Mouse (Mus musculus): ENCODE measurements around the gene Gbgt1. TPM values are rescaled to one million over a fixed set of nuclear protein-coding genes. Genes with fewer than 3 reads are reported as not detected.
"Not testable (repeated sequence)": the region's sequence is repeated elsewhere in the genome, so short reads cannot be mapped to it uniquely, and the experiment has no call there.

Gbgt1 gene
- polyA plus RNA-seq, 1 experiment from 2014 or later = 0.56 TPM

- H3K4me2 ChIP-seq; H3K9me3 ChIP-seq; H3K27ac ChIP-seq; H3K4me3 ChIP-seq; H3K27me3 ChIP-seq; H3K9ac ChIP-seq; ATAC-seq (ENCODE audit: insufficient number of reproducible peaks, low FRiP score, low TSS enrichment, low read depth): not testable (repeated sequence)
- peaks cover 11% of the 10 kb centered on the region for H3K4me1 ChIP-seq
- WGBS = 94% methylated on average over 8 of the region's 8 CpGs
- peaks cover 39% of the 10 kb centered on the region for H3K36me3 ChIP-seq
Observed at GRCm38 (mm10) chr2:28472011-28472410, 24.7 kb upstream of the Gbgt1 start.

- H3K27me3 ChIP-seq; H3K4me3 ChIP-seq; H3K4me2 ChIP-seq; H3K36me3 ChIP-seq; H3K4me1 ChIP-seq; H3K27ac ChIP-seq; H3K9me3 ChIP-seq; ATAC-seq (ENCODE audit: insufficient number of reproducible peaks, low FRiP score, low TSS enrichment, low read depth); H3K9ac ChIP-seq: not testable (repeated sequence)
- 91% methylated on average over 5 of the region's 5 CpGs for WGBS
Observed at GRCm38 (mm10) chr2:28477993-28478392, 18.7 kb upstream of the Gbgt1 start.

GRCm38 (mm10) chr2:28479208-28480204 lies 17.2 kb upstream of the Gbgt1 start:
- Histone ChIP-seq H3K27ac (no peak overlapping the region), H3K4me1 (0 out of 2 replicates have a peak, but pooled peaks cover 6% of the 10 kb centered on the region), H3K27me3 (no peaks in the 10 kb centered on the region), H3K9ac (no peak overlapping the region), H3K36me3 (no peaks in the 10 kb centered on the region), H3K9me3 (no peaks in the 10 kb centered on the region), H3K4me2 (0 out of 2 replicates have a peak overlapping the region, but pooled peaks have one; percentile 2), H3K4me3 (no peak overlapping the region)
- ATAC-seq (ENCODE audit: insufficient number of reproducible peaks, low FRiP score, low TSS enrichment, low read depth) = 0 out of 2 replicates have a peak, but pooled peaks have one; percentile 35
- WGBS = 69% methylated on average over 20 of the region's 20 CpGs

DNA sequence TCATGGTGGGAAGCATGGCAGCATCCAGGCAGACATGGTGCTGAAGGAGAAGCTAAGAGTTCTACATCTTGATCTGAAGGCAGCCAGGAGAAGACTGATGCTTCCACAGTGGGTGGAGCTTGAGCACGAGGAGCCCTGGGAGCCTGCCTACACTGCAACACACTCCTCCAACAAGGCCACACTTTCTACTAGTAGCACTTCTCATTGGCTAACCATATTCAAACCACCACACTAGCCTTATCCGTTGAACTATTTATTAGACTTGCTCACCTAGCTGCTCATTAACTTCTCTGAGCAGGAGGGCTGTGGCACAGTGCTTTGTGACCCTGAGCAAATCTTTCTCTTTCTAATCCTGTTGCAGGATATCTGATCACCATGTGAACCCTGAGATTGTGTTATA lies 12.8 kb upstream of the Gbgt1 start:
- 0 out of 2 replicates have a peak, but pooled peaks cover 6% of the 10 kb centered on the region for H3K4me1 ChIP-seq
- H3K36me3 ChIP-seq = no peaks in the 10 kb centered on the region
- no peak overlapping the region for H3K4me2 ChIP-seq
- no peaks in the 10 kb centered on the region for H3K27me3 ChIP-seq
- ATAC-seq (ENCODE audit: insufficient number of reproducible peaks, low FRiP score, low TSS enrichment, low read depth) = no peak
- H3K9ac ChIP-seq = no peak overlapping the region
- no peaks in the 10 kb centered on the region for H3K9me3 ChIP-seq
- no peak overlapping the region for H3K27ac ChIP-seq
- 75% methylated on average over 2 of the region's 2 CpGs for WGBS
- H3K4me3 ChIP-seq = no peak overlapping the region

- Histone ChIP-seq H3K27ac (no peak overlapping the region), H3K4me2 (no peak overlapping the region), H3K9ac (no peak overlapping the region), H3K9me3 (no peaks in the 10 kb centered on the region), H3K4me1 (peaks cover 13% of the 10 kb centered on the region), H3K4me3 (no peak overlapping the region), H3K36me3 (no peaks in the 10 kb centered on the region), H3K27me3 (no peaks in the 10 kb centered on the region)
- ATAC-seq (ENCODE audit: insufficient number of reproducible peaks, low FRiP score, low TSS enrichment, low read depth) = no peak
- WGBS = 73% methylated on average over 2 of the region's 2 CpGs
Observed at GRCm38 (mm10) chr2:28494521-28494920, 2.2 kb upstream of the Gbgt1 start.

DNA sequence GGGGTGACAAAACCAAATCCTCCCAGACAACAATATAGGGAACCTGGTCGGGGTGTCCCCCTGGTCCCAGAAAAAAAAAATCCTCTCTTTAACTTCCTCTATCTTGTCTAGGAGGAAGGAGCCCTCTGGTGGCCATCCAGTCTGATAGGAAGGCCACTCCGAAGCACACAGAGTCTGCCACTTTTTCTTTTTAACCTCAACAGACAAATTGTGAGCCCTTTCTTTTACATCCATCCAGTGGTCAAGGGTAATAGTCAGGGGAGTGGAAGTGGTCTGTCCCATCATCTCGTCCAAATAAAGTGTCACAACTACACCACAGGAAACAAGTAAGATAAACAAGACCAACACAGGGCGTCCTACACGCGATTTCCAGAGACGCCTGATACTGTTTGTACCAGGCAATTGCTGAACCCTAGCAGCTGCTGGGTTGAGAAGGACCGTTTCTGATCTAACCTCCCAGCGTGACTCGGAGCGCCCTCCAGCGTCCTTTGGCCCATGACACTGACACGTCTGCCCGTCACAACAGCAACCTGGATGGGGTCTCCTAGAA lies 1.4 kb upstream of the Gbgt1 start:
- ATAC-seq (ENCODE audit: insufficient number of reproducible peaks, low FRiP score, low TSS enrichment, low read depth) = no peak
- Histone ChIP-seq H3K4me3 (no peak overlapping the region), H3K9me3 (no peaks in the 10 kb centered on the region), H3K27me3 (no peaks in the 10 kb centered on the region), H3K4me2 (no peak overlapping the region), H3K9ac (no peak overlapping the region), H3K4me1 (peaks cover 13% of the 10 kb centered on the region), H3K27ac (no peak overlapping the region), H3K36me3 (no peaks in the 10 kb centered on the region)
- 89% methylated on average over 14 of the region's 14 CpGs for WGBS

- Histone ChIP-seq H3K9ac (no peak overlapping the region), H3K4me2 (no peak overlapping the region), H3K36me3 (no peaks in the 10 kb centered on the region), H3K9me3 (no peaks in the 10 kb centered on the region), H3K27ac (peak overlapping the region; percentile 69), H3K27me3 (no peaks in the 10 kb centered on the region), H3K4me1 (peaks cover 13% of the 10 kb centered on the region), H3K4me3 (no peak overlapping the region)
- ATAC-seq (ENCODE audit: insufficient number of reproducible peaks, low FRiP score, low TSS enrichment, low read depth) = no peak
- 70% methylated on average over 16 of the region's 16 CpGs for WGBS
Observed at GRCm38 (mm10) chr2:28495801-28496595, 693 bp upstream of the Gbgt1 start.

GRCm38 (mm10) chr2:28497561-28497960 lies 870 bp downstream of the Gbgt1 start:
- no peaks in the 10 kb centered on the region for H3K9me3 ChIP-seq
- no peaks in the 10 kb centered on the region for H3K36me3 ChIP-seq
- no peaks in the 10 kb centered on the region for H3K27me3 ChIP-seq
- H3K4me2 ChIP-seq = no peak overlapping the region
- H3K9ac ChIP-seq = no peak overlapping the region
- H3K27ac ChIP-seq = no peak overlapping the region
- peaks cover 13% of the 10 kb centered on the region for H3K4me1 ChIP-seq
- no peak overlapping the region for H3K4me3 ChIP-seq
- WGBS = 82% methylated on average over 5 of the region's 5 CpGs
- no peak for ATAC-seq (ENCODE audit: insufficient number of reproducible peaks, low FRiP score, low TSS enrichment, low read depth)

- Histone ChIP-seq H3K27me3 (no peaks in the 10 kb centered on the region), H3K4me1 (peaks cover 13% of the 10 kb centered on the region), H3K36me3 (no peaks in the 10 kb centered on the region), H3K9ac (no peak overlapping the region), H3K4me3 (no peak overlapping the region), H3K9me3 (no peaks in the 10 kb centered on the region), H3K4me2 (no peak overlapping the region), H3K27ac (no peak overlapping the region)
- ATAC-seq (ENCODE audit: insufficient number of reproducible peaks, low FRiP score, low TSS enrichment, low read depth) = no peak
- 81% methylated on average over 4 of the region's 4 CpGs for WGBS
Observed at GRCm38 (mm10) chr2:28498431-28498830, 1.7 kb downstream of the Gbgt1 start.

DNA sequence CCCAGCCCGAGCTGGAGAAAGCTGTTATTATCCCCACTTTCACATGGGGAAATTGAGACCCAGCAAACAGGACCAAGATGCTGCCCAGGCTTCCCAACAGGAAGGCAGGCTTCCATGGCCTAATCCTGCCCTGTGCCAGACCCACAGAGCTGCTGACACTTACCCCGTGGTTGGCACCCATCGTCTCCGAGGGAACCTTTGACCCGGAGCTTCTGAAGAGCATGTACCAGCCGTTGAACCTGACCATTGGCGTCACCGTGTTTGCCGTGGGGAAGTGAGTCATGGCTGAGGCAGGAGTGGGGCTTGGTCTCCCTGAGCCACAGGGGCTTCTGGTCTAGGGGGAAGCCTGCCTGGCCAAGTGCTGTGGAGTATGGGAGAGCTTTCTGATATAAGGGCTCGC lies 6.3 kb downstream of the Gbgt1 start:
- Histone ChIP-seq H3K4me1 (no peaks in the 10 kb centered on the region), H3K27ac (no peak overlapping the region), H3K4me2 (no peak overlapping the region), H3K36me3 (no peaks in the 10 kb centered on the region), H3K9ac (no peak overlapping the region), H3K9me3 (no peaks in the 10 kb centered on the region), H3K27me3 (no peaks in the 10 kb centered on the region), H3K4me3 (no peak overlapping the region)
- 80% methylated on average over 10 of the region's 10 CpGs for WGBS
- no peak for ATAC-seq (ENCODE audit: insufficient number of reproducible peaks, low FRiP score, low TSS enrichment, low read depth)

GRCm38 (mm10) chr2:28504676-28505075 lies 8.0 kb downstream of the Gbgt1 start:
- no peak overlapping the region for H3K27ac ChIP-seq
- H3K36me3 ChIP-seq = no peaks in the 10 kb centered on the region
- H3K27me3 ChIP-seq = no peaks in the 10 kb centered on the region
- no peak overlapping the region for H3K9ac ChIP-seq
- no peak overlapping the region for H3K4me2 ChIP-seq
- H3K4me1 ChIP-seq = no peaks in the 10 kb centered on the region
- 88% methylated on average over 13 of the region's 13 CpGs for WGBS
- H3K4me3 ChIP-seq = no peak overlapping the region
- no peaks in the 10 kb centered on the region for H3K9me3 ChIP-seq
- no peak for ATAC-seq (ENCODE audit: insufficient number of reproducible peaks, low FRiP score, low TSS enrichment, low read depth)
